11 mouse cellular contexts compared by ENCODE assay signal in the genomic region with DNA sequence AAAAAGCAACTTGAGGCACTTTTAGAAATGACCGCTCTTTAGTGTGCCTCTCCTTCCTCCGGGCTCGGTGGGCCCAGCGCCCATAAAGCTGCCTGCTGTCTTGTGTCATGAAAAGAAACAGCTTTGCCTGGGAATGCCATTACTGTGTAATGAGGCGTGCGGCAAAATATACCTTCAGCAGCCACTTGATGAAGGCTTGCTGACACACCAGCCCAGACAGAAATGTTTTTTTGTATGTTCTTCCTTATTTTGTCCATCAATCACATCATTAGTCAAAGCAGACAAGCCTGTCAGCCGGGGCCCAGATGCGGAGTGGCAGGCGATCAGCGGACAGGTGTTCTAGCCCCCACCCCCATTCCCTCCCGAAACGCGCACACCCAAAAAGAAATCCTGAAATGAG.
DNase-seq lines count a peak whose midpoint lies in the region; ATAC-seq and TF ChIP-seq lines count a peak whose summit lies in the region.
"Had no signal": no experiment of that assay in that cellular context is flagged by ENCODE, and none has a peak within 500 bp of the region (broad histone marks: within the 10 kb centered on the region; RNA-seq: fewer than 3 reads in every experiment).

No protein-coding gene starts in this region.

- intact Hi-C loops in heart, adult 2 months (cut with DNase I) = no loop called here

- H3K4me3 ChIP-seq in kidney, embryonic 15.5 days (replicated peaks) = peak overlapping the region; percentile 16
- no peak overlapping the region for H3K4me3 ChIP-seq in kidney, adult 2 months (ENCODE audit: insufficient read depth, low read depth, low read length)
- no peak overlapping the region for H3K4me3 ChIP-seq in heart, adult 2 months
- H3K4me3 ChIP-seq: heart, embryonic 12.5 days had no signal

- H3K4me2 ChIP-seq in kidney, embryonic 15.5 days = peak overlapping the region; percentile 51
- H3K4me2 ChIP-seq: heart, embryonic 12.5 days had no signal

- H3K79me2 ChIP-seq in heart, adult 2 months (replicated peaks; ENCODE audit: control insufficient read depth, insufficient read depth, low read length) = no peaks in the 10 kb centered on the region

- no peak for TF ChIP-seq EP300 in heart, adult 2 months (IDR thresholded peaks at IDR 0.05; ENCODE audit: insufficient read depth, low read depth, low read length)

- no peak overlapping the region for H3K9ac ChIP-seq in kidney, embryonic 15.5 days
- no peak overlapping the region for H3K9ac ChIP-seq in heart, adult 2 months (ENCODE audit: low read depth, low read length)
- H3K9ac ChIP-seq: heart, embryonic 12.5 days had no signal

- no peaks in the 10 kb centered on the region for H3K9me3 ChIP-seq in kidney, embryonic 15.5 days (replicated peaks)
- H3K9me3 ChIP-seq: heart, embryonic 12.5 days had no signal

- peak; percentile 71 for ATAC-seq in kidney, embryonic 15.5 days (replicated peaks; ENCODE audit: low FRiP score)

- no peak for DNase-seq in kidney, adult 2 months
- peak; percentile 67 for DNase-seq in embryo, embryonic 10.5 days (ENCODE audit: low spot score)
- DNase-seq in forelimb bud, embryonic 11.5 days (ENCODE audit: low read depth, low spot score) = peak; percentile 80
- peak; percentile 52 for DNase-seq in neural tube, embryonic 10.5 days (ENCODE audit: extremely low spot score, low spot score)
- no peak for DNase-seq in gastrocnemius, postnatal 4 days (ENCODE audit: low spot score in 2 of 2)
- no peak for DNase-seq in adrenal gland, adult 8-10 months
- DNase-seq in heart, adult 2 months = no peak
- DNase-seq: cerebellum, postnatal 25 days; kidney, adult 18-20 months had no signal

- no peaks in the 10 kb centered on the region for H3K27me3 ChIP-seq in kidney, embryonic 15.5 days
- H3K27me3 ChIP-seq in kidney, adult 2 months (replicated peaks; ENCODE audit: control insufficient read depth, insufficient read depth, low read length) = no peaks in the 10 kb centered on the region
- no peaks in the 10 kb centered on the region for H3K27me3 ChIP-seq in heart, adult 2 months (ENCODE audit: control insufficient read depth, insufficient read depth, low read length)
- H3K27me3 ChIP-seq: heart, embryonic 12.5 days had no signal

- H3K27ac ChIP-seq in kidney, embryonic 15.5 days = peak overlapping the region; percentile 29; the same call in 1 of the 2 replicates
- H3K27ac ChIP-seq in kidney, adult 2 months (ENCODE audit: insufficient read depth, low read depth, low read length) = no peak overlapping the region
- no peak overlapping the region for H3K27ac ChIP-seq in heart, adult 2 months

- TF ChIP-seq POLR2A in kidney, adult 2 months (IDR thresholded peaks at IDR 0.05; ENCODE audit: low read depth, low read length) = no peak
- TF ChIP-seq POLR2A in heart, adult 2 months (IDR thresholded peaks at IDR 0.05; ENCODE audit: insufficient read depth, low read depth, low read length) = no peak

- no peaks in the 10 kb centered on the region for H3K36me3 ChIP-seq in kidney, embryonic 15.5 days
- H3K36me3 ChIP-seq in kidney, adult 2 months (ENCODE audit: control insufficient read depth, insufficient read depth, low read length) = no peaks in the 10 kb centered on the region
- no peaks in the 10 kb centered on the region for H3K36me3 ChIP-seq in heart, adult 2 months (ENCODE audit: control insufficient read depth, insufficient read depth, low read length)
- H3K36me3 ChIP-seq: heart, embryonic 12.5 days had no signal

- no peak for TF ChIP-seq CTCF in kidney, adult 2 months (conservative IDR thresholded peaks at IDR 0.05; ENCODE audit: insufficient read depth, insufficient read length, low read depth, low read length)
- TF ChIP-seq CTCF in heart, adult 2 months (IDR thresholded peaks at IDR 0.05) = no peak

- peaks cover 19% of the 10 kb centered on the region for H3K4me1 ChIP-seq in kidney, embryonic 15.5 days
- no peaks in the 10 kb centered on the region for H3K4me1 ChIP-seq in kidney, adult 2 months (ENCODE audit: control insufficient read depth, insufficient read depth, low read length)
- no peaks in the 10 kb centered on the region for H3K4me1 ChIP-seq in heart, adult 2 months (ENCODE audit: control insufficient read depth, insufficient read depth, low read length)
- H3K4me1 ChIP-seq: heart, embryonic 12.5 days had no signal

- WGBS in kidney, embryonic 15.5 days = 14% methylated on average over 13 of the region's 13 CpGs
- 25% methylated on average over 13 of the region's 13 CpGs for WGBS in kidney, adult 2 months
- 82% methylated on average over 13 of the region's 13 CpGs for WGBS in heart, adult 2 months

Comparison
In these comparisons a context has a peak if more than half of its experiments do, and no peak if none do; other contexts are left out.
1. DNase-seq: peak in embryo, embryonic 10.5 days (single experiment), forelimb bud, embryonic 11.5 days (single experiment) and neural tube, embryonic 10.5 days (single experiment); none in kidney, adult 2 months (single experiment), gastrocnemius, postnatal 4 days (0 of 2), adrenal gland, adult 8-10 months (single experiment) and heart, adult 2 months (0 of 2).